Mouse (Mus musculus) bone marrow, adult 2 months (tissue): ENCODE data around the gene Hist1h2bf. TPM values are rescaled to one million over a fixed set of nuclear protein-coding genes. Genes with fewer than 3 reads are reported as not detected.

Experiments used
- H3K27ac ChIP-seq: fragments of 200-500 bp; 2 replicates; pipeline ENCODE4 v1.5.1; 2012; ENCODE audit warnings: low read depth, mild to moderate bottlenecking, control low read depth, inconsistent platforms, low read length; ENCODE audit not compliant: control insufficient read depth, poor library complexity, insufficient read depth
- H3K4me1 ChIP-seq: fragments of 200-500 bp; 2 replicates; pipeline ENCODE4 v1.6.1; 2011; ENCODE audit warnings: low read length; ENCODE audit not compliant: control insufficient read depth, insufficient read depth
- H3K4me3 ChIP-seq: fragments of 200-500 bp; replicated peaks from 2 replicates; pipeline ENCODE3; 2011; ENCODE audit warnings: mild to moderate bottlenecking, low read depth, low read length, control low read depth; ENCODE audit not compliant: control insufficient read depth
- CTCF ChIP-seq: fragments of 200-500 bp; IDR thresholded peaks from 2 replicates; pipeline ENCODE4 v1.5.1; 2011; ENCODE audit warnings: low read length, control low read depth; ENCODE audit not compliant: control insufficient read depth, insufficient read depth
- POLR2A ChIP-seq: fragments of 200-500 bp; IDR thresholded peaks from 2 replicates; pipeline ENCODE4 v1.6.1; 2011; ENCODE audit warnings: low read depth, mild to moderate bottlenecking, control low read depth, low read length, borderline replicate concordance; ENCODE audit not compliant: control insufficient read depth
- WGBS: fragments of 180-500 bp; shearing (Covaris S2); methylation state at CpG from one replicate; pipeline ENCODE4 v1.1.7; 2018; 5-methylcytosine and 5-hydroxymethylcytosine counted together
- polyA plus RNA-seq: library from polyadenylated mRNA; stranded (reverse); fragments of >200 nt; gene quantifications from 2 replicates; pipeline ENCODE4 v1.2.4, GENCODE M21; 2011; ENCODE audit warnings: low replicate concordance; ENCODE audit not compliant: missing spikeins, insufficient read depth, insufficient read length

Hist1h2bf gene
- polyA plus RNA-seq, 1 experiment, result 32.4 TPM

DNA sequence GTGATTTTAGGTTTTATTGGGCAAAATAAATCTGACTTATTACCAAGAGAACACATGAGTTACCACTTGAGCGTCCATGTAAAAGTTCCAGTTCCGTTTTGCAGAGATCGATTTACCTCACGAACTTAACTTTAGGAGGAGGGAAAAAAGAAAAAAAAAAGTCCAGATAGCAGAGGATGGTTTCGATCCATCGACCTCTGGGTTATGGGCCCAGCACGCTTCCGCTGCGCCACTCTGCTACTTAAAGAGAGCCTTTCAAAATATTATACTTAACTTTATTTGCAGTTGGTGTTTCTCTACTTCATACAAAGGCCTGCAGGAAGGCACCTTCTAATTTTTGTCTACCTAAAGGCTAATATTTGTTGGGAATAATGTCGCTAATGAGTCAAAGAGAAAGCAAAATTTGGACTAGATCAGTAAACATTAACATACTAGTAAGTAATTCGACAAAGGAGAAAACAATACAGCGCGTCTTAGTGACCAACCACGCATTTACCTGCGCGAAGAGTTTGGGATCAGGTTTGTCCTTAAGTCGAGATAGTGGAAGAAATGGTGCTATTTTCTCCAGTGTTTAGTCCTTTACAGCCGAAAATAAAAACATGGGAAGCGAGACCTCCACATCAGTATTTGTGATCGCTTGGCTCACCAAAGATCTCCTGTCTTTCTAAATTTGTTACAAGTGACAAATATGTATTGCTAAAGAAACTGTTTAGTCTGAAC is 43.7 kb downstream of the Hist1h2bf start:
- peaks cover 1% of the 10 kb centered on the region; the same call in 1 of the 2 replicates for H3K4me1 ChIP-seq
- H3K27ac ChIP-seq, result peak overlapping the region; percentile 96
- H3K4me3 ChIP-seq, result peak overlapping the region; percentile 68
- TF ChIP-seq CTCF, result no peak
- no peak for TF ChIP-seq POLR2A
- WGBS, result under 1% methylated on average over 20 of the region's 20 CpGs

DNA sequence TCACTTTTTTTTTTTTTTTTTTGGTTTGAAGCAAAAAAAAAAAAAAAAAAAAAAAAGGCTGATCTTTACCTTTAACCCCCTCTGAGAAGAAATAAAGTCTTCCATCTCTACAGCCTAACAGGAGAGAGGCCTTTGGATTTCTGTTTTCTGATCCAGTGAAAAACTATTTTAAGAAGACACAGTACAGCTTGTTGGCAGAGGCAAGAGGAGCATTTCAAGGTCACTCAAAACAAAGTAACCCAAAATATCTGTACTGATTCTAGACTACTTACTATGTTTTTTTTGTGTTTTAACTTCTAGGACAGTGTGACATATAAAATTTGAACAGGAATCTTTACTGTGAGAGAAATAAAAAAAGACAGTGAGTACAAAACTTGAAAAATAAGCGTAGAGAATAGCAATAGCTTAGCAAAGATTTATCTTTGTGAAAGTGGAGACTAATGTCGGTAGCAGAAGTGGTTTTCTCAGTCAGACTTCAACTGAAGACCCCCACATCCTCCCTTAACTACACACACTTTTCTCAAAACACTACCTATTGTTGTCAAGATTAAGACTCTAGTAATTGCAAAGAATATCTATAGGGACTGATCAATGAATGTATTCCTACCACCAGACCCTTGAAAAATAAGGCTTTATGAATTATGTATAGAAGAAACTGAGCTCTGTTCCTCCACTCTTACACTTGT is 44.4 kb downstream of the Hist1h2bf start:
- peaks cover 1% of the 10 kb centered on the region; the same call in 1 of the 2 replicates for H3K4me1 ChIP-seq
- 24% methylated on average over 2 of the region's 2 CpGs for WGBS
- TF ChIP-seq CTCF (no peak), POLR2A (no peak)
- H3K4me3 ChIP-seq, result no peak overlapping the region
- H3K27ac ChIP-seq, result no peak overlapping the region

DNA sequence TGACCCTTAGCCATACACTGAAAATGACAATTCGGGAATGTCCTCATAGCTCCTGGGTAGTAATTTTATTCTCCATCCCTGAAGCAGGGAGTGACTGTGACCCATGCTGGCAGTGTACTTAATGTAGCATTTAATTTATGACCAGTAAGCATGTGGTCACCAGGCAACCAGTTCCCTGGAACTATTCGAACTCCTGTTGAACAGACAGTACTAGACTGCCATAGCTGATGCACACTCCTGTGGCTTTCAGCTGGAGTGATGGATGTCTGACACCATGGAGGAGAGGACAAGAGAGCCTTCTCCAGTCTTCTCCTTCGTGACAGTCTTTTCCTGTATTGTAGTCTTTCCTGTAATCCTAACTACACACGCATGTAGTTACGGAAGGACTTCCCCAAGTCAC is 45.0 kb downstream of the Hist1h2bf start:
- peaks cover 1% of the 10 kb centered on the region; the same call in 1 of the 2 replicates for H3K4me1 ChIP-seq
- no peak overlapping the region for H3K27ac ChIP-seq
- no peak overlapping the region for H3K4me3 ChIP-seq
- TF ChIP-seq CTCF (no peak), POLR2A (no peak)
- WGBS, result 77% methylated on average over 5 of the region's 5 CpGs

DNA sequence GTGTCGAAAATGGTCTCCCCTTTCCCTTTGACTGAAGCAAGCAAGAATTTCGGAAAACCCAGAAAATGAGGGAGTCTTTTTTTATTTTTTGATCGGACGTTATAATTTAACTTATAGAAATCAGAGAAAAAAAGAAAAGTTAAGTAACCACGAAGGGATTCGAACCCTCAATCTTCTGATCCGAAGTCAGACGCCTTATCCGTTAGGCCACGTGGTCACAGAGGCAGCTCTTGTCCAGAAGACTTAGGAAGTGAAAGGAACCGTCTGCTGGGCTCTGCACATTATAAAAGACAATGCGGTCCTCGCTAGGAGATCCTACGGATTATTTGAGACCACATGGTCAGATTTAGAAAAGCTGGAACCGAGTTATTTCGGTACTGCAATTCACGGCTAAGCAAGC is 47.7 kb downstream of the Hist1h2bf start:
- peak overlapping the region; percentile 26 for H3K4me3 ChIP-seq
- under 1% methylated on average over 17 of the region's 17 CpGs for WGBS
- no peaks in the 10 kb centered on the region; the same call in 1 of the 2 replicates for H3K4me1 ChIP-seq
- TF ChIP-seq POLR2A (no peak), CTCF (no peak)
- no peak overlapping the region for H3K27ac ChIP-seq

DNA sequence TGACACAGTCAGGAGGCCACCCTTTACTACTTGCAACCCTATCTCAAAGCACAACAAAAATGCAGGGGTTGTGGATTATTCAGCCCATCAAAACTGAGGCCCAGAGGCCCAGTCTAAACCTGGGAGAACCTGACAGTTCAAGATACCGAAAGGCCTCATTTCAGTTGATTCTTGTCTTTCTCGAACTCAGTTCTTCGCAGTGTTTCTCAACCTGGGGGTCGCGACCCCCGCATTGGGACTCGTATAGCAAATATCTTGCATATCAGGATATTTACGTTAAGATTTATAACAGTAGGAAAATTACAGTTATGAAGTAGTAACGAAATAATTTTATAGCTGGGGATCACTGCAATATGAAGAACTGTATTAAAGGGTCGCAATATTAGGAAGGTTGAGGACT is 48.1 kb downstream of the Hist1h2bf start:
- TF ChIP-seq CTCF, result no peak
- TF ChIP-seq POLR2A, result no peak
- Histone ChIP-seq H3K27ac (no peak overlapping the region), H3K4me3 (peak overlapping the region; percentile 6), H3K4me1 (no peaks in the 10 kb centered on the region; the same call in 1 of the 2 replicates)
- WGBS, result 4% methylated on average over 10 of the region's 10 CpGs

DNA sequence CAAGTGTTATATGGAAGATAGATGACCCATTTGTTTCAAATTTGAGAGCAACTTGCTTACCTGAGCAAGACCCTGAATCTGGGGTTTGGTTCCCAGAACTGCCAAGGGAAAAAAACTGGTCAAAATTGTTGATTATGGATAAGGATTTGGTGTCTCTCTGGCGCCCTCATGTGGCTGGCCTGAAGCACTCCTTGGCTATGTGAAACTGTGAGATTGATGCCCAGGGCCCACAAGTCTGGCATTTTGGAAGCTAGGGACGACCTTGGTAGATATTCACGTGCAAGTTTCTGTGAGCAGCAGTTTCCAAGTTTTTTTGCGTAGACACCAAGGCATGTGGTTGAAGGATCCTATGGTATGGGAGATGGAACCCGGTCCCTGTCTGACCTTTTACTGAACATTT is 49.3 kb downstream of the Hist1h2bf start:
- H3K4me1 ChIP-seq, result no peaks in the 10 kb centered on the region; the same call in 1 of the 2 replicates
- 19% methylated on average over 5 of the region's 5 CpGs for WGBS
- no peak overlapping the region for H3K27ac ChIP-seq
- no peak overlapping the region for H3K4me3 ChIP-seq
- TF ChIP-seq POLR2A, result no peak
- peak; percentile 86 for TF ChIP-seq CTCF

DNA sequence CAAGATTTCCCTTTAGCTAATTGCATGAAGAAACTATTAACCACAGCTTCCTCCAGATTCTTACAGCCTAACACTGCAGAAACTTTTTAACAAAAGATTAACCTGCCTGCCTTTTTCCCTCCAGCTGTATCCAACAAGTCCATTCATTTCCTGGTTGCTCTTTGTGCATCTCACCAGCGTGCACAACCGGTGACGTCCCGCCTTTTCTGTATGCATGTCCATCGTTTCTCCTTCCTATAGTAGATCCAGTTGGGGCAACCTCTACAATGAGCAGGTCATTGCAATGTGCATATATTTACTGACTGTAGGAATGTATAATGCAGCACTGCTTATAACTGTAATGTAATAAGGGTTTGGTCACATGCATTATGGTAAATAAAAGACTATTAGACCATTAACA is 50.0 kb downstream of the Hist1h2bf start:
- no peak overlapping the region for H3K4me3 ChIP-seq
- 43% methylated on average over 5 of the region's 5 CpGs for WGBS
- TF ChIP-seq CTCF (no peak), POLR2A (no peak)
- no peaks in the 10 kb centered on the region; the same call in 1 of the 2 replicates for H3K4me1 ChIP-seq
- H3K27ac ChIP-seq, result no peak overlapping the region

Other genes with a start within 250 kb of the Hist1h2bf start
- gene Zfp322a, start 205.0 kb downstream of the Hist1h2bf start, polyA plus RNA-seq, result 4.2 and 6.1 TPM in 2 replicates
- gene Abt1, start 150.3 kb downstream of the Hist1h2bf start, polyA plus RNA-seq, result 8.5 and 10.4 TPM in 2 replicates
- gene Btn1a1, start 108.3 kb downstream of the Hist1h2bf start, polyA plus RNA-seq, result 0.87 and 3.1 TPM in 2 replicates
- gene Btn2a2, start 85.3 kb downstream of the Hist1h2bf start, polyA plus RNA-seq, result 0.47 TPM in 1 of 2 replicates, not detected in the other
- gene Hist1h4h, start 43.1 kb downstream of the Hist1h2bf start, polyA plus RNA-seq, result 23.3 and 39.5 TPM in 2 replicates
- gene Hist1h2af, start 40.3 kb downstream of the Hist1h2bf start, polyA plus RNA-seq, result 105 and 151 TPM in 2 replicates
- 16.1 and 17.7 TPM in 2 replicates for gene Hist1h3g, start 38.8 kb downstream of the Hist1h2bf start, polyA plus RNA-seq
- 6.8 and 11.4 TPM in 2 replicates for gene Hist1h2bh, start 30.8 kb downstream of the Hist1h2bf start, polyA plus RNA-seq
- 3.0 and 6.4 TPM in 2 replicates for gene Hist1h3f, start 30.1 kb downstream of the Hist1h2bf start, polyA plus RNA-seq
- 114 and 284 TPM in 2 replicates for gene Hist1h4f, start 22.5 kb downstream of the Hist1h2bf start, polyA plus RNA-seq
- gene Hist1h1d, start 20.9 kb downstream of the Hist1h2bf start, polyA plus RNA-seq, result 9.7 and 12.7 TPM in 2 replicates
- 5.3 and 12.9 TPM in 2 replicates for gene Hist1h3e, start 11.8 kb downstream of the Hist1h2bf start, polyA plus RNA-seq
- gene Hist1h2ae, start 3.0 kb downstream of the Hist1h2bf start, polyA plus RNA-seq, result 12.5 and 23.9 TPM in 2 replicates
- gene Hist1h2bg, start 2.8 kb downstream of the Hist1h2bf start, polyA plus RNA-seq, result 65.5 and 109 TPM in 2 replicates
- 2.6 and 4.3 TPM in 2 replicates for gene Hist1h2ad, start 185 bp upstream of the Hist1h2bf start, polyA plus RNA-seq
- 7.1 and 11.3 TPM in 2 replicates for gene Hist1h3d, start 1.6 kb upstream of the Hist1h2bf start, polyA plus RNA-seq
- 50.4 and 64.8 TPM in 2 replicates for gene Hist1h4d, start 7.4 kb upstream of the Hist1h2bf start, polyA plus RNA-seq
- gene Hist1h2be, start 46.9 kb upstream of the Hist1h2bf start, polyA plus RNA-seq, result 9.2 and 11.8 TPM in 2 replicates
- gene Hist1h1e, start 48.4 kb upstream of the Hist1h2bf start, polyA plus RNA-seq, result 27.6 and 54.3 TPM in 2 replicates
- gene Hist1h2ac, start 109.8 kb upstream of the Hist1h2bf start, polyA plus RNA-seq, result 2.0 and 3.7 TPM in 2 replicates
- 42.9 and 54.0 TPM in 2 replicates for gene Hist1h2bc, start 110.0 kb upstream of the Hist1h2bf start, polyA plus RNA-seq
- gene Hist1h1t, start 121.6 kb upstream of the Hist1h2bf start, polyA plus RNA-seq, result 3.9 TPM in 1 of 2 replicates, not detected in the other
- gene Hist1h4c, start 124.3 kb upstream of the Hist1h2bf start, polyA plus RNA-seq, result 7.1 and 15.1 TPM in 2 replicates
- 4.0 and 4.5 TPM in 2 replicates for gene Hfe, start 136.7 kb upstream of the Hist1h2bf start, polyA plus RNA-seq
- gene Hist1h1c, start 164.6 kb upstream of the Hist1h2bf start, polyA plus RNA-seq, result 78.9 and 108 TPM in 2 replicates
- gene Hist1h3c, start 171.4 kb upstream of the Hist1h2bf start, polyA plus RNA-seq, result 42.2 and 62.6 TPM in 2 replicates
- gene Hist1h2bb, start 172.5 kb upstream of the Hist1h2bf start, polyA plus RNA-seq, result 65.7 and 136 TPM in 2 replicates
- 30.3 and 31.4 TPM in 2 replicates for gene Hist1h2ab, start 176.9 kb upstream of the Hist1h2bf start, polyA plus RNA-seq
- 19.6 TPM in 1 of 2 replicates, not detected in the other for gene Hist1h3b, start 178.1 kb upstream of the Hist1h2bf start, polyA plus RNA-seq
- 275 and 281 TPM in 2 replicates for gene Hist1h4b, start 182.8 kb upstream of the Hist1h2bf start, polyA plus RNA-seq
- gene Hist1h4a, start 187.0 kb upstream of the Hist1h2bf start, polyA plus RNA-seq, result 62.7 and 98.3 TPM in 2 replicates
- 11.4 and 30.9 TPM in 2 replicates for gene Hist1h3a, start 188.2 kb upstream of the Hist1h2bf start, polyA plus RNA-seq
- 38.3 and 41.6 TPM in 2 replicates for gene Hist1h1a, start 189.5 kb upstream of the Hist1h2bf start, polyA plus RNA-seq
- gene Trim38, start 195.7 kb upstream of the Hist1h2bf start, polyA plus RNA-seq, result not detected in 2 replicates
- gene Slc17a2, start 232.8 kb upstream of the Hist1h2bf start, polyA plus RNA-seq, result 1.4 TPM in 1 of 2 replicates, not detected in the other